Mouse (Mus musculus) embryonic facial prominence, embryonic 15.5 days (tissue): ENCODE results near the gene Hlx. TPM values are rescaled to one million over a fixed set of nuclear protein-coding genes. Genes with fewer than 3 reads are reported as not detected.
A peak's percentile ranks its signal among the peaks of the same experiment; 100 is the strongest.

Source experiments
- ATAC-seq: fragments of 200-750 bp; cut with Nextera tagmentation; 2 replicates; pipeline ENCODE4 v1.8.0; 2017; ENCODE audit warnings: low read depth, moderate TSS enrichment; ENCODE audit not compliant: insufficient number of reproducible peaks, low FRiP score, low TSS enrichment
- H3K27ac ChIP-seq: fragments of 300-500 bp; sonication (generic); replicated peaks from 2 replicates; pipeline ENCODE4 v1.5.1; 2015; ENCODE audit warnings: mild to moderate bottlenecking, inconsistent platforms
- H3K27me3 ChIP-seq: fragments of 300-500 bp; sonication (generic); 2 replicates; pipeline ENCODE4 v1.6.1; 2015; ENCODE audit warnings: inconsistent platforms
- H3K36me3 ChIP-seq: fragments of 300-500 bp; sonication (generic); 2 replicates; pipeline ENCODE4 v1.6.1; 2015; ENCODE audit warnings: mild to moderate bottlenecking, inconsistent platforms
- H3K4me1 ChIP-seq: fragments of 300-500 bp; sonication (generic); 2 replicates; pipeline ENCODE4 v1.6.1; 2015; ENCODE audit warnings: inconsistent platforms
- H3K4me2 ChIP-seq: fragments of 300-500 bp; sonication (generic); replicated peaks from 2 replicates; pipeline ENCODE4 v1.6.1; 2015; ENCODE audit warnings: mild to moderate bottlenecking, inconsistent platforms
- H3K4me3 ChIP-seq: fragments of 300-500 bp; sonication (generic); replicated peaks from 2 replicates; pipeline ENCODE4 v1.5.1; 2015; ENCODE audit warnings: mild to moderate bottlenecking, inconsistent platforms
- H3K9ac ChIP-seq: fragments of 300-500 bp; sonication (generic); 2 replicates; pipeline ENCODE4 v1.6.1; 2015; ENCODE audit warnings: inconsistent platforms
- H3K9me3 ChIP-seq: fragments of 300-500 bp; sonication (generic); replicated peaks from 2 replicates; pipeline ENCODE4 v1.6.1; 2016; ENCODE audit warnings: inconsistent platforms
- WGBS: fragments of 180-500 bp; shearing (Covaris S2); methylation state at CpG from one replicate; pipeline ENCODE4 v1.1.7; 2015; 5-methylcytosine and 5-hydroxymethylcytosine counted together
- polyA plus RNA-seq: library from polyadenylated mRNA; unstranded; fragments of >200 nt; fragmentation: Nextera tagmentation; extraction: Ambion mirVana; gene quantifications from 2 replicates; pipeline ENCODE4 v1.2.1, GENCODE M21; 2015

Gene Hlx
- polyA plus RNA-seq = 18.6 and 21.0 TPM in 2 replicates

DNA sequence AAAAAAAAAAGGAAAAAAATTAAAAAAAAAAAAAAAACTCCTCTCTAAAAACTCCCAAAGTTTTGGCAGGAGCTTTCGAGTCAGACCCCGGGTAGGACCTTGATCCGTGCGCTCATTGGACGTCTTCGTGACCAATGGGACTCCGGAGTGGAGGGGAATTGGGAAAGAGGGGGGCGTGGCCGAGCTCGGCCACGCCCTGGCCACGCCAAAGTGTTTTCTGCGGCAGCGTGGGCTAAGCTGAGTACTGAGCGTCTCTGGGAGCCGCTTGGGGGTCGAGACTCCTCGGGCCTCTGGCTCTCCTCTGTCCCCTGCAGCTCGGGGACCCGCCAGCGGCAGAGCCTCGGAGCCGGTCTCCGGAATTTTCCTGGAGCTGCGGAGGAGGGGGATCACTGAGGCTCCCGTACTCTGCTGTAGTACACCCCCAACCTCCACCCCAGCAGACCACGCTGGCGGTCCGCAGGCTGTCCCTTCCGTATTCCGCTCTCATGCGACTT, at the start of gene Hlx:
Gene Hlx (minus strand): TSS at position 64 of the 494 bp plus-strand sequence.
- WGBS = under 1% methylated on average over 32 of the region's 32 CpGs
- peaks cover 84% of the 10 kb centered on the region for H3K27me3 ChIP-seq
- peak within 1 kb of the TSS; percentile 57 for H3K4me3 ChIP-seq
- H3K4me2 ChIP-seq = peak within 1 kb of the TSS; percentile 78
- ATAC-seq = peak; percentile 90
- no peaks in the 10 kb centered on the region for H3K9me3 ChIP-seq
- H3K36me3 ChIP-seq = no peaks in the 10 kb centered on the region
- peak within 1 kb of the TSS; percentile 85 for H3K27ac ChIP-seq
- peak within 1 kb of the TSS; percentile 57 for H3K9ac ChIP-seq
- H3K4me1 ChIP-seq = peaks cover 39% of the 10 kb centered on the region

DNA sequence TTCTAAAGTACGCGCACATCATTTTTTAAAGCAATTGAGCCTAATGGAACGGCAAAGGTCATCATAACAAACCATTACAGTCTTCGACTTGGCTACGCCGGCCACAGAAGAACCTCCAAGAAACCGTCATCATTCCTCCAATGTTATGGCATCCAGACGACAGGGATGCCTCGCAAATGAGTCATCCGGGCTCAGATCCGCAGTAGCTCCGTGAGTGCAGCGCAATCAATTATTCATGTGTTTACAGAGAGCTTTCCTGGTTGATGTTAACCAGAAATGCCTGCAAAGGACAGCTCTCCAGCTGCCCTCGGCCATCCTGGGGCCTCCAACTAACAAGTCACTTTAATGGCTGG, 49.7 kb upstream of the Hlx start:
- peaks cover 2% of the 10 kb centered on the region; the same call in 1 of the 2 replicates for H3K27me3 ChIP-seq
- 55% methylated on average over 14 of the region's 14 CpGs for WGBS
- ATAC-seq = no peak
- no peaks in the 10 kb centered on the region for H3K36me3 ChIP-seq
- no peak overlapping the region for H3K4me3 ChIP-seq
- no peaks in the 10 kb centered on the region for H3K9me3 ChIP-seq
- H3K27ac ChIP-seq = no peak overlapping the region
- H3K4me2 ChIP-seq = no peak overlapping the region
- no peaks in the 10 kb centered on the region for H3K4me1 ChIP-seq
- no peak overlapping the region for H3K9ac ChIP-seq

DNA sequence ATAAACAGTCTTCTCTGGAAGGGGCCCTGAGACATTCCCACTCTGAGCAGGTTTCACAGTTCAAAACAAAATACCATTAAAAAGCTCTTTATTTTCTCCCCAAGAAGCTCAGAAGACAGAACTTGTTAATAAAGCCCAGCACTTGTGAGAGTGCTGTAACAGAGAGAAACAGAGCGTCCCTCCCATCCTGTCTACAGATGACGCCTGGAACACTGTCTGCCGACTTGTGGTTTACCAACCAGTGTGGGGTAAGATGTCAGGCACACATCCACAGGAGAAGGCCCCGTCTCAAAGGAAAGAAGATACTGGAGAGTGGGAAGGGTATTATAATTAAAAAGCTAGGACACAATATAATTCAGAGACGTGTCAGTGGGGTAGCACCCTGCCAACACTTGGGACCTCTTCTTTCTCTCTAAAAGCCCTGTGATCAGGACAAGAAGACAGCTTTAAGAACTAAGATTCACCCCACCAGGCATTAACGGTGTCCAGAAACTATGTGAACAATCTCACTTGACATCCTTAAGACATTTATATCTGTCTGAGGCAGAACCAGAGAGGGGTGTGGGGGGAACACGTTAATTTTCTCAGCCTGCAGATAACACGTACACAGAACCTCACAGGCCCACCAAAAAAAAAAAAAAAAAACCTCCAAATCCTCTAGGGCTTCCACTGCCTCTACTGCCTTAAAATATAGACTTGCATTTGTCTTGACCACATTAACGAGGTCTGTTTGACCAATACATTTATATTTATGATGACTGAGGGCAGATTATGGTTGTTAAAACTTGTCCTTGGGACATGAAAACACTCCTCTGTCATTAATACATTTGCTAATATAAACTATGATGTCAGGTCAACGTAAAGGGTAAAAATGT, 49.1 kb upstream of the Hlx start:
- no peaks in the 10 kb centered on the region for H3K36me3 ChIP-seq
- H3K4me1 ChIP-seq = no peaks in the 10 kb centered on the region
- 58% methylated on average over 10 of the region's 10 CpGs for WGBS
- H3K9me3 ChIP-seq = no peaks in the 10 kb centered on the region
- H3K4me2 ChIP-seq = no peak overlapping the region
- no peak overlapping the region for H3K4me3 ChIP-seq
- no peak overlapping the region for H3K9ac ChIP-seq
- ATAC-seq = no peak
- H3K27me3 ChIP-seq = peaks cover 6% of the 10 kb centered on the region; the same call in 1 of the 2 replicates
- no peak overlapping the region for H3K27ac ChIP-seq

DNA sequence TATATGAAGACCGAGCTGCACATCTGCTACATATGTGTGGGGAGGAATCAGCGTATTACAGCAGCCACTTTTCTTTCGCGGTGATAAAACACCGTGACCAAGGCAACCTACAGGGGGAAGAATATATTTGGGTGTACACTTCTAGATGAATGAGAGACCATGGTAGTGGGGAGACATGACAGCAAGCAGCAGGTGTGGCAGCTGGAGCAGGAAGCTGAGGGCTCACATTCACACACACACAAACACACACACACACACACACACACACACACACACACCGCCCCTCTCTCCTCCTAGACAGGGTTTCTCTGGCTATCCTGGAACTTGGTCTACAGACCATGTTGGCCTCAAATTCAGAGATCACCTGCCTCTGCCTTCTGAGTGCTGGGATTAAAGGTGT, 45.7 kb upstream of the Hlx start:
- Histone ChIP-seq H3K9ac (no peak overlapping the region), H3K27ac (no peak overlapping the region), H3K36me3 (no peaks in the 10 kb centered on the region), H3K4me2 (no peak overlapping the region), H3K4me3 (no peak overlapping the region), H3K4me1 (no peaks in the 10 kb centered on the region), H3K9me3 (no peaks in the 10 kb centered on the region), H3K27me3 (peaks cover 6% of the 10 kb centered on the region)
- ATAC-seq = no peak
- WGBS = 61% methylated on average over 6 of the region's 6 CpGs

DNA sequence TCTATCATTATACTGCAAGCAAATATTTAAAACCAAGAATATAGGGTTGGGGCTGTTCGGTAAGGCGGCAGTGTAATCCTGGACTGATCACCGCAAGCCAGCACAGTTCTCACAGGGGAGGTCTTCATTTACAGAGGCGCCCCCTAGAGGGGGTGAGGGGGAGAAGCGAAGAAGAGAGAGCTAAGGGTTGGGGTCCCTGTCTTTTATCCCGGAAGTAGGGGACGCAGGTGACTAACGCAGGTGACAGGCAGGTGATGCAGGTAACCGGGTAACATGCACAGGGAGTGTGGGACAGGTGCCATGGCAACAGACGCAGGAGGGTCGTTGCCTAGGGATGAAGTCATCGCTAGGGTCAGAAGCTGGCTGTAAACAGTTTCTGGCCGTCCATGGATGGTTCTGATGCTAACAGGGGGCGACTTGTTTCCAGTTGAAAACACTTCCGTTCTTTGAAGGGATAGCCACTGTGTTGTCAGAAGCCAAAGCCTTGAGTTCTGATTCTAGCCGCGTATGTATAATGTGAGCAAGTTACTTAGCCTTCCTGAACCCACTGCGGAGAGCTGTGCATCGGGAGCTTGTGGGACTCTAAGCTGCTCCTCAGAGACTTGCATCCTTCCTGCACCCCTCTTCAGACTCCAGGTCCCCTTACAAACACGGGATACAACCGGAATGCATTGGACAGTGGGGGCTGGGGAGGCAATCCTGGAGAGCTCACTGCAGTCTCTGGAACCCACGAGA, 44.8 kb upstream of the Hlx start:
- no peak overlapping the region for H3K9ac ChIP-seq
- WGBS = 30% methylated on average over 22 of the region's 22 CpGs

DNA sequence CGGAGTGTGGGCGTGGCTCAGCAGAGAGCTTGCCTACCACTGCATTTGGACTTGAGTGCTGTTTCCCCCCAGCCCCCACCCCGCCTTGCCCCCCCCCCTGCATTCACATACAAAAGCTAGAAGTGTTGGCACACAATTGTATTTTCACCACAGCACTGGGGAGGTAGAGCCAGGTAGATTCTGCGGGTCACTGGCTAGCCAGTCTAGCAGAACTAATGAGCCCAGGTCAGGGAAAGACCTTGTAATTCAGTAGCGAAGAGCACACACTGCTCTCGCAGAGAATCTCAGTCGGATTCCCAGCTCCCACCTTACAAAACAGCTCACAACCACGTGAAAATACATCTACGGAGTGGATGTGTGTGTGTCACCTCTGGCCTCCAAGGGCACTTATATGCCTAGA, 42.9 kb upstream of the Hlx start:
- Histone ChIP-seq H3K27me3 (peaks cover 6% of the 10 kb centered on the region), H3K4me3 (no peak overlapping the region), H3K9ac (no peak overlapping the region), H3K27ac (no peak overlapping the region), H3K9me3 (no peaks in the 10 kb centered on the region), H3K36me3 (no peaks in the 10 kb centered on the region), H3K4me2 (no peak overlapping the region), H3K4me1 (peaks cover 9% of the 10 kb centered on the region; the same call in 1 of the 2 replicates)
- no peak for ATAC-seq
- WGBS = 51% methylated on average over 9 of the region's 9 CpGs

More for the DNA sequence above, 44.8 kb upstream of the Hlx start:
- no peak overlapping the region for H3K27ac ChIP-seq
- peaks cover 6% of the 10 kb centered on the region for H3K27me3 ChIP-seq
- H3K4me3 ChIP-seq = no peak overlapping the region
- no peaks in the 10 kb centered on the region for H3K9me3 ChIP-seq
- ATAC-seq = no peak
- H3K4me2 ChIP-seq = no peak overlapping the region
- no peaks in the 10 kb centered on the region for H3K36me3 ChIP-seq
- H3K4me1 ChIP-seq = no peaks in the 10 kb centered on the region

DNA sequence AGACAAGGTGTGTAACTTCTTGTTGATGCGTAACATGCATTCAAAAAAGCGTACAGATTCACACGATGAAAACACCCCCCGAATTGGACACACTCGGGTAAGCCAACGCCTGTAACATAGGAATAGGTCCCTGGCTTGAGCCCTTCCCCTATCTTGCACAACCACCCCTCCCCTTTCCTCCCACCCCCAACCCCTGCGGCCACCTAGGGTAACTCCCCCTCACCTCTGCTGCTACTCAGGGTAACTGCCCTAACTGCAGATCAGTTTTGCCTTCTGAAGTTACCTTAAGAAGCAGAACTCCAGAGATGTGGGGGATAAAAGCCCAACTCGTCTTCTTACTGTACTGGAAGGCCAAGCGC, 39.5 kb upstream of the Hlx start:
- ATAC-seq = no peak

DNA sequence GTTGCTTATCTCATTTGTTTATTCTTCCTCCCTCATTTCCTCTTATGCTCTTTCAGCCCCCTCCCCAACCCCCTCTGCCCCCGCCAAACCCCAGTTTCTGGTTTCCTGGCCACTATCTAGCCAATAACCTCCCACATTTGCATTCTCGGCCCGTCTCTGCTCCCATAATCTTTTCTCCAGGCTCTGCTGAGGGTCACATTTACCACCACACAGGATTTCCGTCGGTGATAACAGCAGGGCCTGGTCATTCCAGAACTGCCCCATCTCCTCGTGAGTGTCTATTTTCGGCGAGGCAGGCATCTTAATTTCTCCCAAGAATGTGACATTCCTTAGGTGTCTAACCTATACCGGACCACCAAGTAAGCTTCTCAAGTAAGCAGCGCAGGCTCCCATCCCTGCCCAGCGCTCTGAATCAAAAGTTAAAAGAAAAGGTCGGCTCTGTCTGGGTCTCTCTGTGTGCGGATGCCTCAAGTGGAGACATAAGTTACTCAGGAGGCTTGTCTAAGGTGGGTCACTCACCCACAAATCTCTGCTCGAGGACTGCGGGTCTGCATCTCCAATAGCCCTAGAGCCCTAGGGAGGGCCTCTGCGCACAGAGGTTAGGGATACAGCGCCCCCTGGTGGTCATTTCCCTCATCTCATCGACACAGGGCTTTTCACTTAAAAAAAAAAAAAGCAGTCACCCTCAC, 38.9 kb upstream of the Hlx start:
- H3K9ac ChIP-seq = no peak overlapping the region
- no peak overlapping the region for H3K27ac ChIP-seq
- H3K9me3 ChIP-seq = no peaks in the 10 kb centered on the region
- no peaks in the 10 kb centered on the region for H3K36me3 ChIP-seq
- H3K4me1 ChIP-seq = peaks cover 9% of the 10 kb centered on the region; the same call in 1 of the 2 replicates
- WGBS = 19% methylated on average over 18 of the region's 18 CpGs
- peak overlapping the region; percentile 27 for H3K4me2 ChIP-seq
- no peaks in the 10 kb centered on the region; the same call in none of the 2 replicates for H3K27me3 ChIP-seq
- peak; percentile 51; the same call in 1 of the 2 replicates for ATAC-seq
- no peak overlapping the region for H3K4me3 ChIP-seq

More for the DNA sequence above, 39.5 kb upstream of the Hlx start:
- Histone ChIP-seq H3K9ac (no peak overlapping the region), H3K4me2 (peak overlapping the region; percentile 27), H3K9me3 (no peaks in the 10 kb centered on the region), H3K27ac (no peak overlapping the region), H3K36me3 (no peaks in the 10 kb centered on the region), H3K4me1 (peaks cover 9% of the 10 kb centered on the region; the same call in 1 of the 2 replicates), H3K4me3 (no peak overlapping the region), H3K27me3 (peaks cover 2% of the 10 kb centered on the region)
- WGBS = 6% methylated on average over 9 of the region's 9 CpGs

DNA sequence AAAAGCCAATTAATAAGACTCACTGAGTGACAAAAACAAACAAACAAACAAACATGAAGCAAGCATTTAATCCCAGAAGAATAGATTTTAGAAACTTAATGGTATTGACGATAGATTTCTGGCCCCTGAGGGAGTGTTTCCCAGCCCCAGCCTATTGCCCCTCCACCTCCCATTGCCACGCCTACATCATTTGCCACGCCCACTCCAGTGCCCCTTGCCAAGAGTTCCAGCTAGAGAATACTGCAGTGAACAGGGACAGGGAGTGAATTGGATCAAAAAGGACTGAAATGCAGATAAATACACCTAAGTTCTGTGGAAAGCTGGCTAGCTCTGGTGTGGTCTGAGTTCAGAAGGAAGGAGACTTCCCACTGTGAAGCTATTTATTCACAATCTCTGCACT, 31.4 kb upstream of the Hlx start:
- Histone ChIP-seq H3K4me2 (no peak overlapping the region), H3K4me3 (no peak overlapping the region), H3K9me3 (no peaks in the 10 kb centered on the region), H3K4me1 (no peaks in the 10 kb centered on the region), H3K27me3 (no peaks in the 10 kb centered on the region; the same call in 1 of the 2 replicates), H3K27ac (no peak overlapping the region), H3K36me3 (no peaks in the 10 kb centered on the region), H3K9ac (no peak overlapping the region)
- ATAC-seq = no peak
- WGBS = 55% methylated on average over 3 of the region's 3 CpGs

DNA sequence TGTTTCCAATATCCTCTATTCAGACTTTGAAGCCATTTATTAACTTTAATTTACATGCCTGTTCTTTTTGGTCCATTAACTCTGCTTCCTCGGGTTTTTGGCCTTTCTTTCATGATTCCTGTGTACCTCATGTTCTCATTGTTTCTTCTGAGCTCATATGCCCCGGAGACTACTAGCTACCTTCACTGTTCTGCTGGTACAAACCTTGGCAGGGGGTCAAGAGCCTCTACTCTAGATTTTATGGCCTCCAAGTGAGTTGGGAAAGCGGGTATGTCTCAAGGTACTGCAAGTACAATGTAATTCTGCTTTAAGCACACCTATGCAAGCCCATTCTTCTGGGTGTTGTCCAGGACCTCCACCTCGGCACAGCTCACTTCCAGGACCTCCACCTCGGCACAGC, 30.5 kb upstream of the Hlx start:
- Histone ChIP-seq H3K36me3 (no peaks in the 10 kb centered on the region), H3K27ac (no peak overlapping the region), H3K4me1 (no peaks in the 10 kb centered on the region), H3K27me3 (no peaks in the 10 kb centered on the region), H3K4me3 (no peak overlapping the region), H3K4me2 (no peak overlapping the region), H3K9me3 (no peaks in the 10 kb centered on the region), H3K9ac (no peak overlapping the region)
- ATAC-seq = no peak
- 61% methylated on average over 5 of the region's 5 CpGs for WGBS

DNA sequence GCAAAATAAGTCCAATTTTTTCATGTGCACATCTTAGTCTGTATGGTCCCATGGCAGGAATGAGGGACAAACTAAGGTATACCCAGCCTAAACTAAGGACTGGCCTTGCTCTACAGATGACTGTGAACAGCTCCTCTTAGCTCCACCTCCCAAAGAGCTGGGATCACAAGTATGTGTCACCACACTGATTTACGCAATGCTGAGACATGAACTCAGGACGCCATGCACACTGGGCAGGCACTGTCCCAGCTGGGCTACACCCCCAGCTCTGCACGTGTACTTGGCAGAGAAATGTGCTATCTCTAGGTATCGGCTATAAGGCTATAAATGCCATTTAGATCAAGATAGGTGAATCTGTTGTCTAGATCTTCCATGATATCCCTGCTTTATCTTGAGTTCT, 29.6 kb upstream of the Hlx start:
- no peak for ATAC-seq
- Histone ChIP-seq H3K27ac (no peak overlapping the region), H3K4me3 (no peak overlapping the region), H3K9ac (no peak overlapping the region), H3K9me3 (no peaks in the 10 kb centered on the region), H3K4me2 (no peak overlapping the region), H3K36me3 (no peaks in the 10 kb centered on the region), H3K4me1 (no peaks in the 10 kb centered on the region), H3K27me3 (no peaks in the 10 kb centered on the region)
- WGBS = 72% methylated on average over 4 of the region's 4 CpGs
